Mouse (Mus musculus): ENCODE data around the gene Pid1.

The Pid1 gene

DNA sequence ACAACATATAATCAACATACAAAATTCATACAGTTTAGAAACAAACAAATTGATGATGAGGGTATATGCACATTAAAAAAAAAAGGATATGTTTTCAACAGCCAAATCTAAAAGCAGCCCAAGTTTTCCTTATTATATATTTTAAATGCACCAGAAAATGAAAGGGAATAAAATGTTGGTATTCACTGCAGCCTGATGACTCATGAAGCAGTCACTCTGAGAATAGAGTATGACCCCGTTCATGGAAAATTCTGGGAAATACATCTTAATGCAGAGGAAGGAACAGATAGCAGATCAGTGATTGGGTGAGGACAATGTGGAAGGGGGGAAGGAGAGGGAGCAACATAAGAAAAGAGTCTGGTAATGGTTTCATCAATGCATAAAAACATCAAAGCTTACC is 186.3 kb downstream of the Pid1 start:
- DNase-seq (ENCODE audit: low spot score): no peak

- DNase-seq (ENCODE audit: low spot score): no peak
Measured at GRCm38 (mm10) chr1:84177033-84177432, 186.9 kb downstream of the Pid1 start.

- no peak for DNase-seq (ENCODE audit: low spot score)
Measured at GRCm38 (mm10) chr1:84172941-84173340, 191.0 kb downstream of the Pid1 start.

- DNase-seq (ENCODE audit: low spot score): no peak
Measured at GRCm38 (mm10) chr1:84157790-84158189, 206.2 kb downstream of the Pid1 start.

DNA sequence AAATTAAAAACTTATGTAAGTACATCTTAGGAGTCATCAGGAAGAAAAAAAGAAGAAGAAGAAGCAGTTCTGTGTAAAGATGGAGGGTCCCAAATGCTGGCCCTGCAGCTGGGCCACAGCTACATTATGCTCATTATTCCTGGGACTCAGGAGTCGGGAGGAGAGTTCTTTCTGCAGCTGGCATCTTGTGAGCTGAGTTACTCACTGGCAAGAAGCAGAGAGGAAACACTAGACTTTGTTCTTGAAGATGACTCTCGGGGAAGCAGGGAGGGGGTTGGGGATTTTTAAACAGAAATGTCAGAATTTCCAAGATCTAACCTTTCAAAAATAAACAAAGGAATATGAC is 208.4 kb downstream of the Pid1 start:
- DNase-seq (ENCODE audit: low spot score): no peak

GRCm38 (mm10) chr1:84154725-84155584 is 209.0 kb downstream of the Pid1 start:
- DNase-seq (ENCODE audit: low spot score): no peak

- DNase-seq (ENCODE audit: low spot score): peak; percentile 50
Measured at GRCm38 (mm10) chr1:84153943-84154342, 210.0 kb downstream of the Pid1 start.

GRCm38 (mm10) chr1:84141561-84141960 is 222.4 kb downstream of the Pid1 start:
- no peak for DNase-seq (ENCODE audit: low spot score)

DNA sequence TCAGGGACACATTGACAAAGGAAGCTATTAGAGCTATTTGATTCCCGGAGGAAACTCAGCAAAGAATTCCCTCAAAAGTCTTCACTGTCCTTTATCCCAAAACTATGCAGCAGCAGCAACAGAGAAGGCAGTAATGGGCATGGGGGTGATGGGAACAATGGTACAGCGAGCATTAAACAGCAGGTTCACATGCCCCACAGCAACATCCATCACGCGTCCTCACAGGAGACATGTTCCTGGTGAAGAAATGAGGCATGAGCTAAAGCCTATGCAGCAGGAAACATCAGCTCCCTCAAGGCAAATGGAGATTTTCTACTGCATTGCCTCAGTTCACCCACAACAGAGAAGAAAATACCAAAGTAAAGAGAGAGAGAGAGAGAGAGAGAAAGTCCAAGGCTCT is 231.5 kb downstream of the Pid1 start:
- DNase-seq (ENCODE audit: low spot score): no peak

- no peak for DNase-seq (ENCODE audit: low spot score)
Measured at GRCm38 (mm10) chr1:84131799-84132198, 232.2 kb downstream of the Pid1 start.

- peak; percentile 49 for DNase-seq (ENCODE audit: low spot score)
Measured at GRCm38 (mm10) chr1:84128510-84128909, 235.5 kb downstream of the Pid1 start.

GRCm38 (mm10) chr1:84119306-84119705 is 244.7 kb downstream of the Pid1 start:
- no peak for DNase-seq (ENCODE audit: low spot score)

DNA sequence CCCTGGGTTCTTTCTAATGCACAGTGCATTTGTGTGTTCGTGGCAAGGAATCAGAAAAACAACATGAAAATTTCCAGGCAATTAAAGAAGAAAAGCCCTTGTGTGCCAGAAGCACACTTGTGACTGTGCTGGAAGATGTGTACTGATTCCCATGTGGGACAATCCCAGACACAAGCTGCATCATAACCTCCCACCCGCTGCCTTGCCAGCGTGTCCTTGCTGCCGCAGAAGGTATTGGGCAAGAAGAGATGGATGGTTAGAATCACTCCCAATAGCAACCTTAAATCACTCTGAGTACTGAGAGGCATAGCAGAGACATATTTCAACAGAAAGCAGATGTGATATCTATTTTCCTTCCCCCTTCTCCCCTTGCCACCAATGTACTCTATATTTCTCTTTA is 257.2 kb downstream of the Pid1 start:
- no peak for DNase-seq (ENCODE audit: low spot score)

GRCm38 (mm10) chr1:84102052-84102451 is 261.9 kb downstream of the Pid1 start:
- DNase-seq (ENCODE audit: low spot score): no peak

DNA sequence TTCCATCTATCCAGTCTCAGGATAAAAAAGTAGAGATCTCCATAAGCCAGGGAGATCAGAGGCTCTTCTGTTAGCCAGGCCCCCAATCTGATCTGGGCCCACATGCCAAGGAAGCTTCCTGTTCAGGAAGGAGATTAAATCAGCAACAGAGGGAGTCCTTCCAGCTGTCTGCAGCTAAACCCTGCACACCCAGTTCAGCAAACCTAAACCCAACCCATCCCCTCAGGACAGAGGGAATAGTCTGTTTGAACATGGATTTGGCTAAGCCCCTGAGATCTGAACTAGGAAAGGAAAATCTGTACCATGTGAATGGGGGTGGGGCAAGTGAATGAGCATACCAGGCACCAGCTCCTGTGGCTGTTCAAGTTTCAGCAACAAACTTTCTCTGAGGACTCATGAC is 266.6 kb downstream of the Pid1 start:
- no peak for DNase-seq (ENCODE audit: low spot score)

- no peak for DNase-seq (ENCODE audit: low spot score)
Measured at GRCm38 (mm10) chr1:84093291-84093690, 270.7 kb downstream of the Pid1 start.

DNA sequence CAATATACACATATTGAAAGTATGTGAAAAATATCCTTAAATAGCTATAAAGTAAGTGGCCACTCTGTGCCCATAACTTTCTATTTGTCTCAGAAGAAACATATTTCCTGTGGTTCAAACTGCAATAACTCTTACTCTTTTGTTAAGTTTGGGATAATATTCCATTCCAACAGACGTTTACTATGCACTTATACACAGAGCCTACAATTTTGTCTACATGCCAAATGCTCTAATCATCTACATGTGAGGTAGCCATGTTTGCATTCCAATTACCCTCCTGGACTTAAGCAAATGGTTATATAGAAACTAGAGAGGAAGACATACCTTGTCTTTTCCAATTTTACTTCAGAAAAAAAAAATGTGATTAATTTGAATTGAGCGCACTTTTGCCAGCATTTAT is 274.3 kb downstream of the Pid1 start:
- no peak for DNase-seq (ENCODE audit: low spot score)

GRCm38 (mm10) chr1:84087957-84088356 is 276.0 kb downstream of the Pid1 start:
- DNase-seq (ENCODE audit: low spot score): no peak

DNA sequence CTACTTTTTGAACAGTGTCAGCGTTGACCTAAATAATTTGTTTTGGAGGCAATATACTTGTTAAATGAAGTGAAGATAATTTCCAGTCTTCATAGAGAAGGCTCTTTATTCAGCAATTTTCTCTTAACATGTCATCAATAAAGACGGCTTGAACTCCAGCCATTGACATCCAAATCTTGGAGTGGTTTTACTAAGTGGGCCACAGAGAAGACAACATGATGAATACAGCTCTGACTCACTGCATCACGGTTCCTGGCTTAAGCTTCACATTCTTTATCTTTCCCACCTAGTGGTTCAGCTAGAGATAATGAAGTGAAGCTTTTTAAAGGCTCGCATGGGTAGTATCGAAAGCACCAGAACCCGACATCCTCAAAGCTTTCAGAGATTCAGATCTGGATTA is 276.7 kb downstream of the Pid1 start:
- no peak for DNase-seq (ENCODE audit: low spot score)

GRCm38 (mm10) chr1:84086486-84086885 is 277.5 kb downstream of the Pid1 start:
- no peak for DNase-seq (ENCODE audit: low spot score)

- no peak for DNase-seq (ENCODE audit: low spot score)
Measured at GRCm38 (mm10) chr1:84085361-84085760, 278.6 kb downstream of the Pid1 start.

DNA sequence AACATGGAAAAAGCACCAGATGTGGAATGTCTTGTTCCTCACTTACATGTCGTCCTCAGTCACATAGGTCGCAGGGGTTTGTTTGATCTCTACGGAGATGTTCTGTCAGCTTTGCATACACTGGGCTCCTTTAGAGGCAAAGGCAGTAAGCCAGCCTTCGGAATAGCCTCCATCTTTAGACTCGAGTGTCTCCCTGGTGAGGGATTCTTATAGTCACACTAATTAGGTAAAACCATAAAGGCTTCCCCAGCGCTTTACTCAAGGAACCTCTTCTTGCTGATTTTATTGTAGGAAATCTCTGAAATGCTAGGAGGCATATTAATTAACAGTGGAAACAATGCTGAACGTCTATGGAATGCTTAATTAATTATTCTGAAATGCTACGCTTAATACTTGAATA is 284.4 kb downstream of the Pid1 start:
- DNase-seq (ENCODE audit: low spot score): no peak

GRCm38 (mm10) chr1:84077023-84077422 is 287.0 kb downstream of the Pid1 start:
- DNase-seq (ENCODE audit: low spot score): no peak
